ENCODE assay signal across 15 mouse cellular contexts in genomic region chr11:18746486-18746885, GRCm38 (mm10).
A peak's percentile ranks its signal among the peaks of the same experiment; 100 is the strongest.
DNase-seq lines count a peak whose midpoint lies in the region; ATAC-seq and TF ChIP-seq lines count a peak whose summit lies in the region.
"Had no signal": no experiment of that assay in that cellular context is flagged by ENCODE, and none has a peak within 500 bp of the region (broad histone marks: within the 10 kb centered on the region; RNA-seq: fewer than 3 reads in every experiment).

No protein-coding gene starts in this region.

- no peaks in the 10 kb centered on the region for H3K9me3 ChIP-seq in heart, embryonic 13.5 days
- H3K9me3 ChIP-seq: liver, embryonic 12.5 days; midbrain, embryonic 15.5 days had no signal

- no peak for TF ChIP-seq POLR2A in heart, adult 2 months (IDR thresholded peaks at IDR 0.05; ENCODE audit: insufficient read depth, low read depth, low read length)

- H3K27me3 ChIP-seq in heart, embryonic 13.5 days (replicated peaks): no peaks in the 10 kb centered on the region
- no peaks in the 10 kb centered on the region for H3K27me3 ChIP-seq in heart, adult 2 months (ENCODE audit: control insufficient read depth, insufficient read depth, low read length)
- H3K27me3 ChIP-seq: liver, embryonic 12.5 days; midbrain, embryonic 15.5 days had no signal

- peaks cover 38% of the 10 kb centered on the region for H3K4me1 ChIP-seq in heart, embryonic 13.5 days
- no peaks in the 10 kb centered on the region for H3K4me1 ChIP-seq in heart, adult 2 months (ENCODE audit: control insufficient read depth, insufficient read depth, low read length)

- H3K27ac ChIP-seq in heart, embryonic 13.5 days (replicated peaks): peak overlapping the region; percentile 42
- H3K27ac ChIP-seq in heart, adult 2 months: no peak overlapping the region
- H3K27ac ChIP-seq: liver, embryonic 12.5 days; macrophage; midbrain, embryonic 15.5 days had no signal

- 71% methylated on average over 5 of the region's 5 CpGs for whole genome bisulfite sequencing in heart, embryonic 13.5 days
- 79% methylated on average over 5 of the region's 5 CpGs for WGBS in heart, adult 2 months

- H3K79me2 ChIP-seq in heart, adult 2 months (replicated peaks; ENCODE audit: control insufficient read depth, insufficient read depth, low read length): no peaks in the 10 kb centered on the region

- DNase-seq in heart, adult 2 months: no peak
- peak; percentile 32 for DNase-seq in retina, postnatal 1 day
- DNase-seq in retina, embryonic 14.5 days (ENCODE audit: low spot score): no peak
- DNase-seq in neural tube, embryonic 10.5 days (ENCODE audit: extremely low spot score, low spot score): peak; percentile 41
- no peak for DNase-seq in kidney, postnatal 36 days
- DNase-seq in urinary bladder, postnatal 10 days (ENCODE audit: low spot score): no peak
- DNase-seq: B cell, adult 2 months; cerebellum, adult 11-12 months; heart, postnatal 36 days; right cerebral cortex, postnatal 25 days had no signal

- intact Hi-C loops in heart, adult 2 months (cut with DNase I): no loop called here

- no peak overlapping the region for H3K4me3 ChIP-seq in heart, embryonic 13.5 days
- H3K4me3 ChIP-seq in heart, adult 2 months: no peak overlapping the region
- H3K4me3 ChIP-seq: liver, embryonic 12.5 days; midbrain, embryonic 15.5 days had no signal

- ATAC-seq in heart, embryonic 13.5 days (ENCODE audit: extremely low read depth, insufficient number of reproducible peaks, low FRiP score, low TSS enrichment): no peak
- ATAC-seq in frontal cortex, adult (ENCODE audit: low TSS enrichment): no peak
- ATAC-seq: liver, embryonic 12.5 days; midbrain, embryonic 15.5 days had no signal

- no peak overlapping the region; the same call in 1 of the 2 replicates for H3K4me2 ChIP-seq in heart, embryonic 13.5 days
- H3K4me2 ChIP-seq: liver, embryonic 12.5 days; midbrain, embryonic 15.5 days had no signal

- TF ChIP-seq EP300 in heart, adult 2 months (IDR thresholded peaks at IDR 0.05; ENCODE audit: insufficient read depth, low read depth, low read length): no peak

- H3K9ac ChIP-seq in heart, embryonic 13.5 days: no peak overlapping the region
- H3K9ac ChIP-seq in heart, adult 2 months (ENCODE audit: low read depth, low read length): no peak overlapping the region
- H3K9ac ChIP-seq: liver, embryonic 12.5 days; midbrain, embryonic 15.5 days had no signal

- H3K36me3 ChIP-seq in heart, embryonic 13.5 days: no peaks in the 10 kb centered on the region
- no peaks in the 10 kb centered on the region for H3K36me3 ChIP-seq in heart, adult 2 months (ENCODE audit: control insufficient read depth, insufficient read depth, low read length)
- H3K36me3 ChIP-seq: liver, embryonic 12.5 days; midbrain, embryonic 15.5 days had no signal

- TF ChIP-seq CTCF in heart, adult 2 months (IDR thresholded peaks at IDR 0.05): no peak

Comparison
In these comparisons a context has a peak if more than half of its experiments do, and no peak if none do; other contexts are left out.
1. DNase-seq: peak in retina, postnatal 1 day (single experiment) and neural tube, embryonic 10.5 days (single experiment); none in heart, adult 2 months (0 of 2), retina, embryonic 14.5 days (single experiment), kidney, postnatal 36 days (0 of 2) and urinary bladder, postnatal 10 days (single experiment).